Mouse (Mus musculus): ENCODE measurements around the gene Gm15737. TPM values are rescaled to one million over a fixed set of nuclear protein-coding genes. Genes with fewer than 3 reads are reported as not detected.

Gene Gm15737
- polyA plus RNA-seq (2016; fragmentation: Nextera tagmentation; extraction: Ambion mirVana) = 0.04 TPM in 1 of 2 replicates, not detected in the other

GRCm38 (mm10) chr6:92869089-92869581, at the start of gene Gm15737:
Gene Gm15737, plus strand, starts transcription at chr6:92869357.
- WGBS = 74% methylated on average over 4 of the region's 4 CpGs
- no peak within 1 kb of the TSS for H3K27ac ChIP-seq

DNA sequence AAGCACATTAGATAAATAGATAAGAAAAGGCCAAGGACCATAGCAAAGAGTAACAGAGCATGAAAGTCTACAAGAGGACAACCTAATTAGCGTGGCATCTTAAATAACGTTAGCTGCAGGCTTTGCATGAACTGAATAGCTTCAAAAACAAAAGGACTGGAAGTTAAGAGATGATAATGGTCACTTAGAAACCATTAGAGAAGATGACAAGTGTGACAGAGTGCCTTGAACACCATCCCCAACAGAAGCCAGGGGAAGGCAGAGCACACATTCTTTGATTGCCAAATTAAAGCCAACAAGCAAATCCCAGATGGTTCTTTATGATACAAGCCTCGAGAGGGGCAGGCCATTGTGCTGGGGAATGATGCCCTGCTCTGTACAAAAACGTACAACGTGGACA, 47.6 kb upstream of the Gm15737 start:
- H3K4me1 ChIP-seq = peaks cover 54% of the 10 kb centered on the region
- 0 out of 2 replicates have a peak overlapping the region, but pooled peaks have one; percentile 27 for H3K27ac ChIP-seq
- H3K4me3 ChIP-seq = no peak overlapping the region
- H3K36me3 ChIP-seq (replicated peaks) = no peaks in the 10 kb centered on the region
- no peak for DNase-seq (ENCODE audit: extremely low spot score, low spot score)
- no peaks in the 10 kb centered on the region for H3K9me3 ChIP-seq
- peaks cover 41% of the 10 kb centered on the region for H3K27me3 ChIP-seq (ENCODE audit: poor library complexity, severe bottlenecking)
- 37% methylated on average over 5 of the region's 5 CpGs for WGBS

More at GRCm38 (mm10) chr6:92869089-92869581, at the start of gene Gm15737:
- H3K36me3 ChIP-seq (replicated peaks) = peaks cover 16% of the 10 kb centered on the region
- H3K4me1 ChIP-seq = peaks cover 13% of the 10 kb centered on the region; the same call in 1 of the 2 replicates
- H3K4me3 ChIP-seq = no peak within 1 kb of the TSS
- H3K9me3 ChIP-seq = no peaks in the 10 kb centered on the region
- no peaks in the 10 kb centered on the region for H3K27me3 ChIP-seq (ENCODE audit: poor library complexity, severe bottlenecking)
- no peak for DNase-seq (ENCODE audit: extremely low spot score, low spot score)

- peaks cover 37% of the 10 kb centered on the region for H3K27me3 ChIP-seq (ENCODE audit: poor library complexity, severe bottlenecking)
- peaks cover 50% of the 10 kb centered on the region for H3K4me1 ChIP-seq
- H3K4me3 ChIP-seq = no peak overlapping the region
- H3K9me3 ChIP-seq = no peaks in the 10 kb centered on the region
- no peaks in the 10 kb centered on the region for H3K36me3 ChIP-seq (replicated peaks)
- WGBS = 45% methylated on average over 6 of the region's 6 CpGs
- DNase-seq (ENCODE audit: extremely low spot score, low spot score) = no peak
- 0 out of 2 replicates have a peak overlapping the region, but pooled peaks have one; percentile 27 for H3K27ac ChIP-seq
These were observed 47.2 kb upstream of the Gm15737 start for GRCm38 (mm10) chr6:92822006-92822405.

DNA sequence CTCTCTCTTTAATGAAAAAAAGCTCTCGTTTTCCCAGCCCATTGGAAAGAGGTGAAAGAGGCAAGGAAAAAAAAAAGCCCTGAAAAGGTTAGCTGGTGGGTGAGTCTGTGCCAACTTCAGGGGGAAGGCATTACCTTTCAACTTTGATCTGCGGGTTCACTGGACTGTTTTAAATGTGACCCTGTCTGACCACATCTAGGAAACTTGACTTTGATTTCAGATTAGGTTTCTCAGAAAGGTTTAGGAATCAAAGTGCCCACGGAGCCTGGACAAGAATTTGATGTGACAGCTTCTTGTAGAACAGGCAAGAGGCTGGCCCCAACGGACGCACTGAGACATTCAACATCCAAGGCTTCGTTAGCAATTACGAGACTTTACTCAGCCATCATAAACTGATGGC, 45.2 kb upstream of the Gm15737 start:
- Histone ChIP-seq H3K4me3 (no peak overlapping the region), H3K27me3 (ENCODE audit: poor library complexity, severe bottlenecking) (peaks cover 20% of the 10 kb centered on the region), H3K27ac (no peak overlapping the region), H3K9me3 (no peaks in the 10 kb centered on the region), H3K36me3 (replicated peaks) (no peaks in the 10 kb centered on the region), H3K4me1 (peaks cover 41% of the 10 kb centered on the region)
- DNase-seq (ENCODE audit: extremely low spot score, low spot score) = no peak
- 56% methylated on average over 7 of the region's 7 CpGs for WGBS

DNA sequence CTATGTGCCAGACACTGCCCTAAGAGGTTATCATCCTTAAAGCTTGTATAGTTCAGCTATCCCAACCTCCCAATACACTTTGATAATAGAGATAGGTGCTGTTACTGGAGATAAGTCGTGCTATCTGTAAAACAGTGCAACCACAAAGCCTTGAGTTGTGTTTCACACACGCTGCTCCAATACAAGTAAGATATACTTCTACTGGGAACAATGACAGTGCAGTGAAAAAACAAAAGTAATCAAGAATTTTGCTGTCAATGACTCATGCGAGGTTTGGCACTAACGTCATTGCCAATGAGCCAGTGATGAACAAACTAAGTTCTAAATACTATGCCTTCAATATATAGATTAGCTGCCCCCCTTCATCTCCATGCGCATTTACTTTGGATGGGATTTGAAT, 42.6 kb upstream of the Gm15737 start:
- Histone ChIP-seq H3K27ac (no peak overlapping the region), H3K36me3 (replicated peaks) (no peaks in the 10 kb centered on the region)
- 90% methylated on average over 5 of the region's 5 CpGs for WGBS

DNA sequence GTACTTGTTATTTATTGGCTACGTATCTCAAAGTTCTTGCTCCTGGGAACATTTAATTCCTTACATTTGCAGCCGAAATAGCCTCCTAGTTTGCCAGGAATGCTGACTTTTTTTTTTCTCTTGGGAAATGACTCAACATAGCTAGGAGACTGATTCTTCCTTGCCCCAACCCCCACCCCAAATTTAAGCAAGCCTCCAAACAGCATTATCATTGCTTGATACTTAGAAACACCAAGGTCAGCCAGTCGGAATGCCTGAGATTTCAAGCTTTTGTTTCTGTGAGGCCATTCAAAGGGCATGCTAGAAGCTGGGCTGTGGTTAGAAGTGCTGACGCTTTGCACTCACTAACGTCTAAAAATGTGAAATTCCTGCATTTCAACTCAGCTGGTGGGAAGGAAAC, 41.8 kb upstream of the Gm15737 start:
- no peaks in the 10 kb centered on the region for H3K36me3 ChIP-seq (replicated peaks)
- H3K4me3 ChIP-seq = no peak overlapping the region
- H3K27ac ChIP-seq = no peak overlapping the region
- WGBS = 59% methylated on average over 5 of the region's 5 CpGs
- DNase-seq (ENCODE audit: extremely low spot score, low spot score) = no peak
- H3K9me3 ChIP-seq = no peaks in the 10 kb centered on the region
- peaks cover 10% of the 10 kb centered on the region for H3K27me3 ChIP-seq (ENCODE audit: poor library complexity, severe bottlenecking)
- peaks cover 31% of the 10 kb centered on the region for H3K4me1 ChIP-seq

More for the DNA sequence above, 42.6 kb upstream of the Gm15737 start:
- Histone ChIP-seq H3K27me3 (ENCODE audit: poor library complexity, severe bottlenecking) (peaks cover 10% of the 10 kb centered on the region), H3K4me3 (no peak overlapping the region), H3K4me1 (peaks cover 39% of the 10 kb centered on the region), H3K9me3 (no peaks in the 10 kb centered on the region)
- no peak for DNase-seq (ENCODE audit: extremely low spot score, low spot score)

GRCm38 (mm10) chr6:92829148-92829547, 40.0 kb upstream of the Gm15737 start:
- no peak overlapping the region for H3K27ac ChIP-seq
- peaks cover 15% of the 10 kb centered on the region for H3K4me1 ChIP-seq
- H3K27me3 ChIP-seq (ENCODE audit: poor library complexity, severe bottlenecking) = no peaks in the 10 kb centered on the region
- 97% methylated on average over 2 of the region's 2 CpGs for WGBS
- H3K4me3 ChIP-seq = no peak overlapping the region
- H3K36me3 ChIP-seq (replicated peaks) = 0 out of 2 replicates have a peak, but pooled peaks cover 3% of the 10 kb centered on the region
- no peak for DNase-seq (ENCODE audit: extremely low spot score, low spot score)
- no peaks in the 10 kb centered on the region for H3K9me3 ChIP-seq

DNA sequence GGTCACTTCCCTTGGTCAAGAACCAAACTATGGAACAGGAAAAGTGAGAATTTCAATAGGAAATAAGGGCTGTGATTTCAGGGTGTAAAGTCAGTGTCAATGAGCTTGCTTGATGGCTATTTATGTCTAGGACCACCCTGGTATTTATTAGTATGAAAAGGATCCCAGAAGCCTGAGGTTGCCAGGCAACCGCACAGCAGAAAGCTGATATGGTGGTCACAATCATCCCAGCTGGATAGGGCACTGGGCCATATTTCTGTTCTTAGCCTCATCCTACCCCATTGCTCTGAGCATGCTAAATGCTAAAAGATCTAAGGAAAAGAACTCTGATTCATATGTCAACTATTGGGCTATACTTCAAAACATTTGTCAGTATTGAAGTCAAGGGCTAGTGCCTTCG, 38.1 kb upstream of the Gm15737 start:
- Histone ChIP-seq H3K27ac (no peak overlapping the region), H3K9me3 (no peaks in the 10 kb centered on the region), H3K27me3 (ENCODE audit: poor library complexity, severe bottlenecking) (no peaks in the 10 kb centered on the region), H3K36me3 (replicated peaks) (0 out of 2 replicates have a peak, but pooled peaks cover 3% of the 10 kb centered on the region), H3K4me3 (no peak overlapping the region), H3K4me1 (peaks cover 14% of the 10 kb centered on the region)
- 95% methylated on average over 2 of the region's 2 CpGs for WGBS
- DNase-seq (ENCODE audit: extremely low spot score, low spot score) = no peak

GRCm38 (mm10) chr6:92842000-92842399, 27.2 kb upstream of the Gm15737 start:
- H3K4me1 ChIP-seq = peaks cover 32% of the 10 kb centered on the region
- no peaks in the 10 kb centered on the region for H3K27me3 ChIP-seq (ENCODE audit: poor library complexity, severe bottlenecking)
- WGBS = 14% methylated on average over 2 of the region's 2 CpGs
- no peak for DNase-seq (ENCODE audit: extremely low spot score, low spot score)
- H3K36me3 ChIP-seq (replicated peaks) = no peaks in the 10 kb centered on the region
- H3K4me3 ChIP-seq = no peak overlapping the region
- no peak overlapping the region for H3K27ac ChIP-seq
- no peaks in the 10 kb centered on the region for H3K9me3 ChIP-seq

GRCm38 (mm10) chr6:92843474-92843873, 25.7 kb upstream of the Gm15737 start:
- 81% methylated on average over 2 of the region's 2 CpGs for WGBS
- Histone ChIP-seq H3K9me3 (no peaks in the 10 kb centered on the region), H3K27ac (no peak overlapping the region), H3K27me3 (ENCODE audit: poor library complexity, severe bottlenecking) (no peaks in the 10 kb centered on the region), H3K4me3 (no peak overlapping the region), H3K36me3 (replicated peaks) (no peaks in the 10 kb centered on the region), H3K4me1 (peaks cover 32% of the 10 kb centered on the region)
- DNase-seq (ENCODE audit: extremely low spot score, low spot score) = no peak

DNA sequence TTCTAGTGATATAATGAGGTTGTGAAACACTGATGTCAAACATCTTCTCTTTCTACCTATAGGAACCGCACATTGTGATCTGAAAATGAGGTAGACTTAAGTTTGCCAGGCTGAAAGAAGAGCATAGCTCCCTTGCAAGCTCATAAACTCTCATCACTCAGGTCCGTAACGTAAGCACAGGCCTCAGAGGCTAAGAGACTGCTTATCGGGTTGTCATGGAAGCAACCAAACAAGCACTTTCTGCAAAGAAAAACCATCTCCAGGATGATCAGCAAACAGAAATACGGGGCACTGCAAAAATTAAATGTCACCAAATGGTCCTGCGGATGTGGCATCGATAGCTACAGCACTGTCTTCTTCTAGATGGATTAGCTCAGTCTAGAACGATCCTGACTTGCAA, 23.3 kb upstream of the Gm15737 start:
- H3K27me3 ChIP-seq (ENCODE audit: poor library complexity, severe bottlenecking) = no peaks in the 10 kb centered on the region
- H3K27ac ChIP-seq = no peak overlapping the region
- no peak for DNase-seq (ENCODE audit: extremely low spot score, low spot score)
- peaks cover 5% of the 10 kb centered on the region; the same call in 1 of the 2 replicates for H3K36me3 ChIP-seq (replicated peaks)
- H3K4me1 ChIP-seq = peaks cover 30% of the 10 kb centered on the region
- no peaks in the 10 kb centered on the region for H3K9me3 ChIP-seq
- WGBS = 93% methylated on average over 8 of the region's 8 CpGs
- no peak overlapping the region for H3K4me3 ChIP-seq

- 73% methylated on average over 4 of the region's 4 CpGs for WGBS
- no peak overlapping the region for H3K27ac ChIP-seq
- no peaks in the 10 kb centered on the region for H3K9me3 ChIP-seq
These were observed 22.5 kb upstream of the Gm15737 start for GRCm38 (mm10) chr6:92846614-92847013.

DNA sequence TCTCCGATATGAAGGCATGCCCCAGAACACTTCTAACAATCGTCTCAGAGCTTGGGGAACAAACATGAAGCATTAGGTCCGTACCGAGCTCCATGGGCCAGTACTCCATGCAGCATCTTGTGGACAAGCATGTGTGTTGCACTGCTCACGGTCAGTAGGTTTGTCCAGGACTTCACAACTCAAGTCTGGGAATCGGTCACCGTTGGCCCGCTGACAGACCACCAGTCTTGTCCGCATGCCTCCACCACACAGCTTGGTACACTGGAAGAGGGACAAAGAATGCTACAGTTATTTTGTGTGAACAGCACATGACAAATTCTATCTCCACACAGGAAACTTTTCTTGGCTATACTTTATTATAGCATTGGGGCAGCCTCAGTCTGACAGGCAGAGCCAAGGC, 19.9 kb upstream of the Gm15737 start:
- Histone ChIP-seq H3K4me1 (peaks cover 6% of the 10 kb centered on the region; the same call in 1 of the 2 replicates), H3K9me3 (no peaks in the 10 kb centered on the region), H3K27ac (no peak overlapping the region), H3K36me3 (replicated peaks) (peaks cover 5% of the 10 kb centered on the region; the same call in 1 of the 2 replicates), H3K4me3 (no peak overlapping the region), H3K27me3 (ENCODE audit: poor library complexity, severe bottlenecking) (no peaks in the 10 kb centered on the region)
- DNase-seq (ENCODE audit: extremely low spot score, low spot score) = no peak
- WGBS = 96% methylated on average over 9 of the region's 9 CpGs

More at GRCm38 (mm10) chr6:92846614-92847013, 22.5 kb upstream of the Gm15737 start:
- H3K36me3 ChIP-seq (replicated peaks) = peaks cover 5% of the 10 kb centered on the region; the same call in 1 of the 2 replicates
- no peak for DNase-seq (ENCODE audit: extremely low spot score, low spot score)
- no peak overlapping the region for H3K4me3 ChIP-seq
- H3K4me1 ChIP-seq = peaks cover 24% of the 10 kb centered on the region
- H3K27me3 ChIP-seq (ENCODE audit: poor library complexity, severe bottlenecking) = no peaks in the 10 kb centered on the region
